Mouse (Mus musculus): ENCODE measurements around the gene Klhdc4. TPM values are rescaled to one million over a fixed set of nuclear protein-coding genes. Genes with fewer than 3 reads are reported as not detected.

Klhdc4 gene
- 45.8 and 51.5 TPM in 2 replicates for polyA plus RNA-seq (2015; fragmentation: Nextera tagmentation; extraction: Ambion mirVana)

- WGBS, result under 1% methylated on average over 68 of the region's 68 CpGs
- H3K4me3 ChIP-seq (replicated peaks; ENCODE audit: low read length), result peak within 1 kb of the TSS; percentile 80
- no peaks in the 10 kb centered on the region for H3K36me3 ChIP-seq (ENCODE audit: control insufficient read depth, insufficient read depth)
- peak within 1 kb of the TSS; percentile 82 for H3K9ac ChIP-seq (replicated peaks; ENCODE audit: low read depth, low read length)
- H3K9me3 ChIP-seq (ENCODE audit: control insufficient read depth, low read length), result no peaks in the 10 kb centered on the region
- no peaks in the 10 kb centered on the region for H3K27me3 ChIP-seq (replicated peaks; ENCODE audit: control insufficient read depth, insufficient read depth, low read length)
- H3K4me1 ChIP-seq (replicated peaks; ENCODE audit: control insufficient read depth, insufficient read depth, low read length), result peaks cover 18% of the 10 kb centered on the region
- H3K4me2 ChIP-seq (ENCODE audit: low read length), result peak within 1 kb of the TSS; percentile 97
- ATAC-seq, result peak; percentile 99
- H3K27ac ChIP-seq (ENCODE audit: low read length), result peak within 1 kb of the TSS; percentile 65
These were observed at the start of gene Klhdc4 for GRCm38 (mm10) chr8:121829048-121829776. Gene Klhdc4, minus strand, starts transcription at chr8:121829569.

GRCm38 (mm10) chr8:121877828-121878480, 48.6 kb upstream of the Klhdc4 start:
- no peak for ATAC-seq
- Histone ChIP-seq H3K4me2 (ENCODE audit: low read length) (no peak overlapping the region), H3K9ac (replicated peaks; ENCODE audit: low read depth, low read length) (no peak overlapping the region), H3K9me3 (ENCODE audit: control insufficient read depth, low read length) (no peaks in the 10 kb centered on the region), H3K27me3 (replicated peaks; ENCODE audit: control insufficient read depth, insufficient read depth, low read length) (no peaks in the 10 kb centered on the region), H3K36me3 (ENCODE audit: control insufficient read depth, insufficient read depth) (no peaks in the 10 kb centered on the region; the same call in 1 of the 2 replicates), H3K27ac (ENCODE audit: low read length) (no peak overlapping the region), H3K4me1 (replicated peaks; ENCODE audit: control insufficient read depth, insufficient read depth, low read length) (no peaks in the 10 kb centered on the region), H3K4me3 (replicated peaks; ENCODE audit: low read length) (no peak overlapping the region)
- WGBS, result 88% methylated on average over 7 of the region's 7 CpGs

GRCm38 (mm10) chr8:121877212-121877611, 47.8 kb upstream of the Klhdc4 start:
- Histone ChIP-seq H3K4me2 (ENCODE audit: low read length) (no peak overlapping the region), H3K36me3 (ENCODE audit: control insufficient read depth, insufficient read depth) (no peaks in the 10 kb centered on the region)

GRCm38 (mm10) chr8:121875517-121875916, 46.1 kb upstream of the Klhdc4 start:
- Histone ChIP-seq H3K27me3 (replicated peaks; ENCODE audit: control insufficient read depth, insufficient read depth, low read length) (no peaks in the 10 kb centered on the region), H3K4me2 (ENCODE audit: low read length) (no peak overlapping the region), H3K27ac (ENCODE audit: low read length) (no peak overlapping the region), H3K4me3 (replicated peaks; ENCODE audit: low read length) (no peak overlapping the region), H3K4me1 (replicated peaks; ENCODE audit: control insufficient read depth, insufficient read depth, low read length) (no peaks in the 10 kb centered on the region; the same call in 1 of the 2 replicates), H3K9me3 (ENCODE audit: control insufficient read depth, low read length) (no peaks in the 10 kb centered on the region), H3K36me3 (ENCODE audit: control insufficient read depth, insufficient read depth) (no peaks in the 10 kb centered on the region), H3K9ac (replicated peaks; ENCODE audit: low read depth, low read length) (no peak overlapping the region)
- WGBS, result 87% methylated on average over 9 of the region's 9 CpGs
- ATAC-seq, result no peak

More at GRCm38 (mm10) chr8:121877212-121877611, 47.8 kb upstream of the Klhdc4 start:
- no peak overlapping the region for H3K9ac ChIP-seq (replicated peaks; ENCODE audit: low read depth, low read length)
- H3K9me3 ChIP-seq (ENCODE audit: control insufficient read depth, low read length), result no peaks in the 10 kb centered on the region
- 77% methylated on average over 5 of the region's 5 CpGs for WGBS
- H3K27me3 ChIP-seq (replicated peaks; ENCODE audit: control insufficient read depth, insufficient read depth, low read length), result no peaks in the 10 kb centered on the region
- H3K27ac ChIP-seq (ENCODE audit: low read length), result no peak overlapping the region
- no peaks in the 10 kb centered on the region; the same call in 1 of the 2 replicates for H3K4me1 ChIP-seq (replicated peaks; ENCODE audit: control insufficient read depth, insufficient read depth, low read length)
- no peak overlapping the region for H3K4me3 ChIP-seq (replicated peaks; ENCODE audit: low read length)
- no peak for ATAC-seq

- ATAC-seq, result no peak
- WGBS, result 87% methylated on average over 3 of the region's 3 CpGs
- Histone ChIP-seq H3K4me1 (replicated peaks; ENCODE audit: control insufficient read depth, insufficient read depth, low read length) (no peaks in the 10 kb centered on the region; the same call in 1 of the 2 replicates), H3K27me3 (replicated peaks; ENCODE audit: control insufficient read depth, insufficient read depth, low read length) (no peaks in the 10 kb centered on the region), H3K9me3 (ENCODE audit: control insufficient read depth, low read length) (no peaks in the 10 kb centered on the region), H3K27ac (ENCODE audit: low read length) (no peak overlapping the region), H3K4me3 (replicated peaks; ENCODE audit: low read length) (no peak overlapping the region), H3K4me2 (ENCODE audit: low read length) (no peak overlapping the region), H3K9ac (replicated peaks; ENCODE audit: low read depth, low read length) (no peak overlapping the region), H3K36me3 (ENCODE audit: control insufficient read depth, insufficient read depth) (no peaks in the 10 kb centered on the region)
These were observed 45.7 kb upstream of the Klhdc4 start for GRCm38 (mm10) chr8:121875045-121875444.

GRCm38 (mm10) chr8:121874031-121874430, 44.7 kb upstream of the Klhdc4 start:
- 71% methylated on average over 9 of the region's 9 CpGs for WGBS
- Histone ChIP-seq H3K36me3 (ENCODE audit: control insufficient read depth, insufficient read depth) (no peaks in the 10 kb centered on the region), H3K27me3 (replicated peaks; ENCODE audit: control insufficient read depth, insufficient read depth, low read length) (no peaks in the 10 kb centered on the region), H3K4me3 (replicated peaks; ENCODE audit: low read length) (no peak overlapping the region), H3K4me1 (replicated peaks; ENCODE audit: control insufficient read depth, insufficient read depth, low read length) (no peaks in the 10 kb centered on the region; the same call in 1 of the 2 replicates), H3K27ac (ENCODE audit: low read length) (no peak overlapping the region), H3K9me3 (ENCODE audit: control insufficient read depth, low read length) (no peaks in the 10 kb centered on the region), H3K4me2 (ENCODE audit: low read length) (no peak overlapping the region), H3K9ac (replicated peaks; ENCODE audit: low read depth, low read length) (no peak overlapping the region)
- ATAC-seq, result no peak

GRCm38 (mm10) chr8:121871833-121872440, 42.6 kb upstream of the Klhdc4 start:
- H3K27me3 ChIP-seq (replicated peaks; ENCODE audit: control insufficient read depth, insufficient read depth, low read length), result no peaks in the 10 kb centered on the region
- 18% methylated on average over 10 of the region's 10 CpGs for WGBS
- H3K4me3 ChIP-seq (replicated peaks; ENCODE audit: low read length), result no peak overlapping the region
- H3K4me1 ChIP-seq (replicated peaks; ENCODE audit: control insufficient read depth, insufficient read depth, low read length), result no peaks in the 10 kb centered on the region; the same call in 1 of the 2 replicates
- H3K9me3 ChIP-seq (ENCODE audit: control insufficient read depth, low read length), result no peaks in the 10 kb centered on the region
- H3K9ac ChIP-seq (replicated peaks; ENCODE audit: low read depth, low read length), result 0 out of 2 replicates have a peak overlapping the region, but pooled peaks have one; percentile 22
- no peak overlapping the region for H3K27ac ChIP-seq (ENCODE audit: low read length)
- no peak overlapping the region for H3K4me2 ChIP-seq (ENCODE audit: low read length)
- ATAC-seq, result no peak
- no peaks in the 10 kb centered on the region for H3K36me3 ChIP-seq (ENCODE audit: control insufficient read depth, insufficient read depth)

- no peaks in the 10 kb centered on the region for H3K27me3 ChIP-seq (replicated peaks; ENCODE audit: control insufficient read depth, insufficient read depth, low read length)
- no peak overlapping the region for H3K9ac ChIP-seq (replicated peaks; ENCODE audit: low read depth, low read length)
- H3K4me2 ChIP-seq (ENCODE audit: low read length), result no peak overlapping the region
- no peak overlapping the region for H3K4me3 ChIP-seq (replicated peaks; ENCODE audit: low read length)
- no peaks in the 10 kb centered on the region; the same call in 1 of the 2 replicates for H3K4me1 ChIP-seq (replicated peaks; ENCODE audit: control insufficient read depth, insufficient read depth, low read length)
- H3K27ac ChIP-seq (ENCODE audit: low read length), result no peak overlapping the region
- ATAC-seq, result no peak
- H3K36me3 ChIP-seq (ENCODE audit: control insufficient read depth, insufficient read depth), result no peaks in the 10 kb centered on the region
- 92% methylated on average over 2 of the region's 2 CpGs for WGBS
- no peaks in the 10 kb centered on the region for H3K9me3 ChIP-seq (ENCODE audit: control insufficient read depth, low read length)
These were observed 40.8 kb upstream of the Klhdc4 start for GRCm38 (mm10) chr8:121870190-121870589.

- Histone ChIP-seq H3K27ac (ENCODE audit: low read length) (no peak overlapping the region), H3K9me3 (ENCODE audit: control insufficient read depth, low read length) (no peaks in the 10 kb centered on the region), H3K4me3 (replicated peaks; ENCODE audit: low read length) (no peak overlapping the region), H3K4me1 (replicated peaks; ENCODE audit: control insufficient read depth, insufficient read depth, low read length) (no peaks in the 10 kb centered on the region; the same call in 1 of the 2 replicates), H3K27me3 (replicated peaks; ENCODE audit: control insufficient read depth, insufficient read depth, low read length) (no peaks in the 10 kb centered on the region), H3K4me2 (ENCODE audit: low read length) (no peak overlapping the region), H3K36me3 (ENCODE audit: control insufficient read depth, insufficient read depth) (no peaks in the 10 kb centered on the region), H3K9ac (replicated peaks; ENCODE audit: low read depth, low read length) (no peak overlapping the region)
- ATAC-seq, result no peak
- 74% methylated on average over 7 of the region's 7 CpGs for WGBS
These were observed 39.5 kb upstream of the Klhdc4 start for GRCm38 (mm10) chr8:121868896-121869295.
